Mouse (Mus musculus) inflammation-experienced regulatory T-cells (primary cell): ENCODE measurements around the gene Meis1. TPM values are rescaled to one million over a fixed set of nuclear protein-coding genes. Genes with fewer than 3 reads are reported as not detected.

ENCODE experiments used
- polyA plus RNA-seq, 2 experiments: library from polyadenylated mRNA; unstranded; fragments of 100-300 nt; shearing (Covaris generic); gene quantifications; one replicate each; pipeline ENCODE4 v1.2.1; 2017

Meis1 gene
- polyA plus RNA-seq = 1 to 10 TPM in 1 of 2 experiments, under 1 TPM in 1; 0.93 to 4.5 TPM

DNA sequence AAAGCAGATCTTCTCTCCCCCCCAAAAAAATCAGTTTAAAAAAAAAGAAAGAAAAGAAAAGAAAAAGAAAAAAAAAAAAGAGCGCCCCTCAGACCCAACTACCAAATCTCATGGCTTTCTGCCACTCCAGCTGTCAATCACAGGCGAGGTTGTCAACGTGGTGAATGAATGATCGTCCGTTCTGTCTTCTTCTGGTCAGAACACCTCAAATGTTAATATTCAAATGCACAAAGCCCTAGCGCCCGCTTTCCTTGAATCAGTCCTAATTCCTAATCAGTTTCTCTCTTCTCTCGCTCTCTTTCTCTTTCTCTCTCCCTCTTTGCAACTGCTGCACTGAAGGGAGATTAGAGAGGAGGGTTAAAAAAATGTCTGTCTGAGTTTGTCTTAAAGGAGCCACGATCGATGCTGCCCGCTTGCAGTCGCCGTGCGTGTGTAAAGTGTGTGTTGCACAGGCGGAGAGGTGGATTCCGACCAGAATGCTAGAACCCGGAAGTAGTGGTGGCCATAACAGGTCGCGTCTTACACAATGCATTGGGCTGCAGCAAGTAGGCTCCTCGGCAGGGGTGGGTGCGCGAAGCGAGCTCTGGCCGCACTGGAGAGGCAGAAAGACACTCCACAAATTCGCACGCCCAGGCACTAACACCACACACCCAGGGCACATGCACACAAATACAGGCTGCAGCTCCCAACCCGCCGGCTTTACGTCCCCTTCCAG, at the start of gene Meis1:
Gene Meis1 (minus strand): TSS at position 497 of the 715 bp plus-strand sequence.

